Mouse (Mus musculus): ENCODE data around the gene Ranbp17. TPM values are rescaled to one million over a fixed set of nuclear protein-coding genes. Genes with fewer than 3 reads are reported as not detected.

Gene Ranbp17
- total and polyA plus RNA-seq, 3 experiments, result 0.09 TPM; not detected in 2

DNA sequence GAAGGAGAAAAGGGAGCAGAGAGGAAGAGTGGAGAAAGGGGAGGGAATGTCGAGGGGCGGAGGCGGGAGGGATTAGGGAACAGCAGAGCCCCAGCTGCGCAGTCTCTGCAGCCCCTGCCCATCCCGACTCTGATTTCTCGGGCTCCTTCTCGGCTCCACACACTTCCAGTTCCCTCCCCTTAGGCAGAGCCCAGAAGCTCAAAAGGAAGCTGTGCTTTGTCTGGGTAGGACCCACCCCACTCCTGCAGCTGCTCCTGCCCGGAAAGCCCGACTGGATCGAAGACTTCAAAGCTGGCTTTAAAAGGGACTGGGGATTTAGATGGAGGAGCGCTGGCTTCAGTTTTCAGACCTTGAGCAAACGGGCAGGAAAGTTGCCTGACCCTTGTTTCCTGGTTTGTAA, 319.9 kb downstream of the Ranbp17 start:
- no peak for TF ChIP-seq EP300 (IDR thresholded peaks at IDR 0.05; ENCODE audit: low read length)
- no peak for TF ChIP-seq MAX (IDR thresholded peaks at IDR 0.05; ENCODE audit: low read length)
- TF ChIP-seq CHD2 (IDR thresholded peaks at IDR 0.05; ENCODE audit: low read length), result no peak
- TF ChIP-seq MEF2A (IDR thresholded peaks at IDR 0.05; ENCODE audit: borderline replicate concordance, low read depth, low read length), result no peak
- TF ChIP-seq TBP (conservative IDR thresholded peaks at IDR 0.05; ENCODE audit: low read depth, low read length), result no peak
- TF ChIP-seq RAD21 (IDR thresholded peaks at IDR 0.05; ENCODE audit: low read depth, low read length), result no peak
- no peak for TF ChIP-seq KAT2A (IDR thresholded peaks at IDR 0.05; ENCODE audit: insufficient replicate concordance, low read length)
- TF ChIP-seq GABPA (IDR thresholded peaks at IDR 0.05; ENCODE audit: insufficient replicate concordance, low read depth, low read length), result no peak
- TF ChIP-seq PAX5 (IDR thresholded peaks at IDR 0.05; ENCODE audit: low read length), result no peak
- TF ChIP-seq POLR2A (IDR thresholded peaks at IDR 0.05; ENCODE audit: low read depth, low read length), result no peak
- no peak for TF ChIP-seq RCOR1 (conservative IDR thresholded peaks at IDR 0.05; ENCODE audit: low read depth, low read length)
- TF ChIP-seq ELF1 (IDR thresholded peaks at IDR 0.05; ENCODE audit: low read depth, low read length), result no peak
- H3K27ac ChIP-seq (ENCODE audit: insufficient read depth, low read depth), result no peak overlapping the region
- H3K9me3 ChIP-seq (replicated peaks; ENCODE audit: low read length), result peaks cover 16% of the 10 kb centered on the region
- H3K79me2 ChIP-seq (replicated peaks; ENCODE audit: control insufficient read depth, extremely low read depth, insufficient read depth, poor library complexity, severe bottlenecking), result no peaks in the 10 kb centered on the region
- in situ Hi-C loops (cut with MboI; ENCODE audit: low pct_ligation_motif_present, low pct_unique_long_range_greater_than_20kb, low sequenced_read_pairs), result no loop called here
- H3K4me2 ChIP-seq (ENCODE audit: insufficient read depth, low read depth, poor library complexity, severe bottlenecking), result no peak overlapping the region
- no peak overlapping the region for H3K4me3 ChIP-seq (replicated peaks in 1 of 3; ENCODE audit: low read depth in 2 of 3, low read length in 2 of 3, poor library complexity in 1 of 3)
- dilution Hi-C loops (cut with MboI; ENCODE audit: extremely low pct_ligation_motif_present, extremely low pct_unique_long_range_greater_than_20kb, low sequenced_read_pairs), result no loop called here
- peaks cover 3% of the 10 kb centered on the region for H3K27me3 ChIP-seq (replicated peaks)
- no peak overlapping the region for H3K9ac ChIP-seq (ENCODE audit: insufficient read depth, low read depth)
- no peaks in the 10 kb centered on the region for H3K4me1 ChIP-seq (ENCODE audit: control insufficient read depth in 1 of 2, insufficient read depth in 2 of 2)
- no peaks in the 10 kb centered on the region for H3K36me3 ChIP-seq (replicated peaks in 1 of 2; ENCODE audit: control insufficient read depth in 1 of 2, insufficient read depth in 1 of 2, low read length in 1 of 2)
- DNase-seq (ENCODE audit: extremely low read depth), result no peak

DNA sequence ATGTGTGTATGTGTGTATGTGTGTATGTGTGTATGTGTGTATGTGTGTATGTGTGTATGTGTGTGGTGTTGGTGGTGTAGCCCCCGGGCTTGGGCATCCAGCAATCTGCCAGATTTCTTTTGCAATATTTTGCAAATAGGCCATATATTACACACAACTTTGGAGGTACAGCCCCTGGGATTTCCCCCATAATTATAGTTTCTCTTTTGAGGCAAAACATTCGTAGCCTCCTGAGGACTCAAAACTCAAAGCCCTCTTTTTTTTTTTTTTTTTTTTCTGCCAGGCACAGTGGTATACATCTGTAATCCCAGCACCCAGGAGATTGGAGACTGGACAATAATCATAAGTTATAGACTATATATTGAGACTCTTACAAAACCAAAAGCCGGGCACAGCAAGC, 331.7 kb downstream of the Ranbp17 start:
- Histone ChIP-seq H3K27ac (ENCODE audit: insufficient read depth, low read depth) (no peak overlapping the region), H3K4me1 (ENCODE audit: control insufficient read depth in 1 of 2, insufficient read depth in 2 of 2) (peaks cover 2 to 25% of the 10 kb centered on the region in 2 experiments), H3K4me3 (replicated peaks in 1 of 3; ENCODE audit: low read depth in 2 of 3, low read length in 2 of 3, poor library complexity in 1 of 3) (no peak overlapping the region), H3K9ac (ENCODE audit: insufficient read depth, low read depth) (no peak overlapping the region), H3K79me2 (replicated peaks; ENCODE audit: control insufficient read depth, extremely low read depth, insufficient read depth, poor library complexity, severe bottlenecking) (no peaks in the 10 kb centered on the region), H3K36me3 (replicated peaks in 1 of 2; ENCODE audit: control insufficient read depth in 1 of 2, insufficient read depth in 1 of 2, low read length in 1 of 2) (no peaks in the 10 kb centered on the region), H3K4me2 (ENCODE audit: insufficient read depth, low read depth, poor library complexity, severe bottlenecking) (peak overlapping the region; percentile 24; the same call in 1 of the 2 replicates), H3K27me3 (replicated peaks) (no peaks in the 10 kb centered on the region), H3K9me3 (replicated peaks; ENCODE audit: low read length) (no peaks in the 10 kb centered on the region)
- TF ChIP-seq ETS1 (conservative IDR thresholded peaks at IDR 0.05; ENCODE audit: low read depth, low read length), result no peak
- no peak for TF ChIP-seq MAX (IDR thresholded peaks at IDR 0.05; ENCODE audit: low read length)
- no peak for TF ChIP-seq KAT2A (IDR thresholded peaks at IDR 0.05; ENCODE audit: insufficient replicate concordance, low read length)
- peak; percentile 87 for TF ChIP-seq ZNF384 (IDR thresholded peaks at IDR 0.05; ENCODE audit: low read depth, low read length)
- no peak for TF ChIP-seq UBTF (IDR thresholded peaks at IDR 0.05; ENCODE audit: low read depth, low read length)
- TF ChIP-seq JUND (conservative IDR thresholded peaks at IDR 0.05; ENCODE audit: low read depth, low read length), result no peak
- no peak for TF ChIP-seq MYC (IDR thresholded peaks at IDR 0.05; ENCODE audit: low read depth, low read length)
- TF ChIP-seq CHD1 (IDR thresholded peaks at IDR 0.05; ENCODE audit: low read depth, low read length), result peak; percentile 36; the same call in 1 of the 2 replicates
- TF ChIP-seq NELFE (IDR thresholded peaks at IDR 0.05; ENCODE audit: low read depth, low read length), result no peak
- no peak for TF ChIP-seq CTCF (conservative IDR thresholded peaks at IDR 0.05 in 1 of 2, IDR thresholded peaks at IDR 0.05 in 1 of 2; ENCODE audit: low read depth in 2 of 2, low read length in 2 of 2)
- TF ChIP-seq CHD2 (IDR thresholded peaks at IDR 0.05; ENCODE audit: low read length), result no peak
- no peak for TF ChIP-seq PAX5 (IDR thresholded peaks at IDR 0.05; ENCODE audit: low read length)
- no peak for TF ChIP-seq USF2 (conservative IDR thresholded peaks at IDR 0.05; ENCODE audit: low read depth, low read length)
- no peak for TF ChIP-seq MXI1 (IDR thresholded peaks at IDR 0.05; ENCODE audit: low read depth, low read length)
- no peak for TF ChIP-seq USF1 (IDR thresholded peaks at IDR 0.05; ENCODE audit: low read depth, low read length)
- TF ChIP-seq IRF4 (IDR thresholded peaks at IDR 0.05; ENCODE audit: low read depth, low read length), result peak; percentile 36; the same call in 1 of the 2 replicates
- in situ Hi-C loops (cut with MboI; ENCODE audit: low pct_ligation_motif_present, low pct_unique_long_range_greater_than_20kb, low sequenced_read_pairs), result no loop called here
- dilution Hi-C loops (cut with MboI; ENCODE audit: extremely low pct_ligation_motif_present, extremely low pct_unique_long_range_greater_than_20kb, low sequenced_read_pairs), result no loop called here
- peak; percentile 28 for DNase-seq (ENCODE audit: extremely low read depth)
